Mouse (Mus musculus) stomach, embryonic 14.5 days (tissue): ENCODE results near the gene Il15. TPM values are rescaled to one million over a fixed set of nuclear protein-coding genes. Genes with fewer than 3 reads are reported as not detected.

Experiments
- ATAC-seq: fragments of 200-750 bp; cut with Nextera tagmentation; 2 replicates; pipeline ENCODE4 v1.8.0; 2017; ENCODE audit warnings: low read depth, moderate TSS enrichment; ENCODE audit not compliant: insufficient number of reproducible peaks, insufficient read depth, low FRiP score
- H3K27ac ChIP-seq: fragments of 300-500 bp; sonication (generic); 2 replicates; pipeline ENCODE4 v1.5.1; 2014; ENCODE audit warnings: mild to moderate bottlenecking, low read length, moderate library complexity, mixed read lengths
- H3K27me3 ChIP-seq: fragments of 300-500 bp; sonication (generic); 2 replicates; pipeline ENCODE4 v1.6.1; 2014; ENCODE audit warnings: low read length, control low read depth, mixed read lengths; ENCODE audit not compliant: control insufficient read depth, insufficient read depth
- H3K36me3 ChIP-seq: fragments of 300-500 bp; sonication (generic); 2 replicates; pipeline ENCODE4 v1.6.1; 2014; ENCODE audit warnings: mild to moderate bottlenecking, control low read depth, low read length, moderate library complexity, mixed read lengths; ENCODE audit not compliant: control insufficient read depth, insufficient read depth
- H3K4me1 ChIP-seq: fragments of 300-500 bp; sonication (generic); 2 replicates; pipeline ENCODE4 v1.6.1; 2014; ENCODE audit warnings: low read length, control low read depth, mixed read lengths; ENCODE audit not compliant: control insufficient read depth, insufficient read depth
- H3K4me2 ChIP-seq: fragments of 300-500 bp; sonication (generic); replicated peaks from 2 replicates; pipeline ENCODE4 v1.6.1; 2014; ENCODE audit warnings: low read depth, low read length, control low read depth
- H3K4me3 ChIP-seq: fragments of 300-500 bp; sonication (generic); 2 replicates; pipeline ENCODE4 v1.5.1; 2014; ENCODE audit warnings: low read depth, low read length, control low read depth
- H3K9ac ChIP-seq: fragments of 300-500 bp; sonication (generic); replicated peaks from 2 replicates; pipeline ENCODE4 v1.6.1; 2014; ENCODE audit warnings: low read depth, mild to moderate bottlenecking, control low read depth, low read length, moderate library complexity, mixed read lengths
- H3K9me3 ChIP-seq: fragments of 300-500 bp; sonication (generic); 2 replicates; pipeline ENCODE4 v1.6.1; 2016; ENCODE audit warnings: low read depth, low read length, control low read depth; ENCODE audit not compliant: control insufficient read depth
- WGBS: fragments of 180-500 bp; shearing (Covaris S2); extraction: QIAGEN DNeasy Blood & Tissue Kit; methylation state at CpG from one replicate; pipeline ENCODE4 v1.1.7; 2014; 5-methylcytosine and 5-hydroxymethylcytosine counted together
- polyA plus RNA-seq: library from polyadenylated mRNA; unstranded; fragments of >200 nt; fragmentation: Nextera tagmentation; extraction: Ambion mirVana; gene quantifications from 2 replicates; pipeline ENCODE4 v1.2.1, GENCODE M21; 2014

Gene Il15
- polyA plus RNA-seq, 1 experiment from 2014 or later = 3.8 TPM

DNA sequence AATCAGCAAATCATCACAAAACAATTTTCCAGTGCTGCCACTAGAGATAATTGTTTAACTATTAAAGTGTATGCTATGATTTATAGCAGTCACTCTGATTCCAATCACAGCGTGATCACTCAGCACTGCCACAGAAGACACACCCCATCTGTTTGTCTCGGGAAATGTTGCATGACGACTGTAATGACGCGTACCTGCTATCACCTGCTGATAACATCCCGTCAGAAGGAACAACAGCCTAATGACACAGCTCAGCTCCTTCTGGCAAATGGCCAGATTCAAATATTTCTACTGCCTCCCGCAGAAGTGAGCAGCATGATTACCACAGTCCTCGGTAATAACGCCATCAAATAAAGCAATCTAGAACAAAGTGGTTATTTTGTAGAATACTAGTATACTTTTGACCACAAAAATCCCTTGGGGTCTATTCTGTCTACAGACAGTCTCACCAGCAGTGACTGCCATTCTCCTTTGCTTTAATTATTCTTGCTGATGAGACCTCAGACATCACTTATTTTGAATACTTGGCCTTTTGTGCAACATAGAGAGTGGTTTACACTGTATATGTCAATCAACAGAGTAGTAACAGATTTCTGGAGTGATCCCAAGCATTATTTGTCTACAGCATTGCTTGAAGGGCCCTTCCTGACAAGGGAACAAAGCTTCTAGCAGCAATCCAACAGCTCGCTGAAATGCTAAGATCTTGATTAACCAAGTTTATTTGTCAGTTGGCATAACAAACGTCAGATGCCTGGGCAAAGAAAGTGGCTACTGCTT is 18.4 kb downstream of the Il15 start:
- H3K4me1 ChIP-seq = no peaks in the 10 kb centered on the region
- no peaks in the 10 kb centered on the region for H3K9me3 ChIP-seq
- no peaks in the 10 kb centered on the region for H3K27me3 ChIP-seq
- H3K4me3 ChIP-seq = no peak overlapping the region
- H3K36me3 ChIP-seq = no peaks in the 10 kb centered on the region
- 40% methylated on average over 11 of the region's 11 CpGs for WGBS
- ATAC-seq = no peak
- no peak overlapping the region for H3K9ac ChIP-seq
- no peak overlapping the region for H3K4me2 ChIP-seq
- H3K27ac ChIP-seq = no peak overlapping the region

DNA sequence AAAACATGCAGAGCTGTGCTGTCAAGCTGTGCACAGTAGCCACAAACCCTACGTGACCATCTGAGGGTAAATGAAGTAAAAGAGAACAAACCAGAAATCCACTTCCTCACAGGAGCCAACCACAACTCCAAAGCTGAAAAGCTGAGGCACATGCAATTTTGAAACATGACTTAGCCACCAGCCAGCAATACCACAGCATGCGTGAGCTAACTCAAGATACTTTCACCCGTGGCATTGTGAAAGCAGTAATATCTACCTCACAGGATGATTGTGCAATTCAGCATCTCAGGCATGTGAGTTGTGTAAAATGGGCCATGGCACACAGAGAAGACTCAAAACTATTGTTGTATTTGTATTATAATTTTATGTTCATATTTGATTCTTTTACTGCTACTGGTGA is 19.7 kb downstream of the Il15 start:
- H3K4me3 ChIP-seq = no peak overlapping the region
- no peak overlapping the region for H3K27ac ChIP-seq
- H3K9me3 ChIP-seq = no peaks in the 10 kb centered on the region
- no peaks in the 10 kb centered on the region for H3K27me3 ChIP-seq
- H3K9ac ChIP-seq = no peak overlapping the region
- no peaks in the 10 kb centered on the region for H3K4me1 ChIP-seq
- WGBS = 86% methylated on average over 3 of the region's 3 CpGs
- H3K36me3 ChIP-seq = no peaks in the 10 kb centered on the region
- ATAC-seq = no peak
- H3K4me2 ChIP-seq = no peak overlapping the region

GRCm38 (mm10) chr8:82382316-82382715 is 20.7 kb downstream of the Il15 start:
- WGBS = 42% methylated on average over 2 of the region's 2 CpGs
- Histone ChIP-seq H3K4me3 (no peak overlapping the region), H3K4me1 (no peaks in the 10 kb centered on the region), H3K27me3 (no peaks in the 10 kb centered on the region), H3K27ac (no peak overlapping the region), H3K36me3 (no peaks in the 10 kb centered on the region), H3K9ac (no peak overlapping the region), H3K4me2 (no peak overlapping the region), H3K9me3 (no peaks in the 10 kb centered on the region)
- no peak for ATAC-seq

DNA sequence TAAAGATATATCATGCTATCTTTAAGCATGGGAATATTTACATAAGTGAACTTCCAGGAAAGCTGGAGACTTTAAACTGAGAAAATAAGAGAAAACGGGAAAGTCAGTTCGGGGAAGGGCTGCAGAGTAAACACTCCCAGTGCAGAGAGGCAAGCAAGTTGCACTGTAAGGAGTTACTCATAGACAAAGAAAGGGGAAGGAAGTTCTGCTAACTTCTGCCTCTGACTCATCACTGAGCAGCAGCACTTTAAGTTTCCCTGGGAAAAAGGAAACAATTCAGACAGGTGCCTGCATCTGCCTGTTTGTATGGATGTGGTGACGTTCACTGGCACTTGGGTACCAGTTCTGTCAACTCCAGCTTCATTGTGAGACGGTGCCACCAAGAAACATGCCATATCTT is 28.6 kb downstream of the Il15 start:
- Histone ChIP-seq H3K4me1 (no peaks in the 10 kb centered on the region), H3K27ac (no peak overlapping the region), H3K9ac (no peak overlapping the region), H3K27me3 (no peaks in the 10 kb centered on the region), H3K36me3 (no peaks in the 10 kb centered on the region), H3K9me3 (no peaks in the 10 kb centered on the region), H3K4me3 (no peak overlapping the region), H3K4me2 (no peak overlapping the region)
- ATAC-seq = no peak
- 46% methylated on average over 4 of the region's 4 CpGs for WGBS

- no peaks in the 10 kb centered on the region for H3K4me1 ChIP-seq
- 81% methylated on average over 6 of the region's 6 CpGs for WGBS
Measured at GRCm38 (mm10) chr8:82372846-82373245, 30.2 kb downstream of the Il15 start.

GRCm38 (mm10) chr8:82370657-82371056 is 32.4 kb downstream of the Il15 start:
- 79% methylated on average over 6 of the region's 6 CpGs for WGBS
- Histone ChIP-seq H3K9me3 (no peaks in the 10 kb centered on the region), H3K27ac (no peak overlapping the region), H3K36me3 (no peaks in the 10 kb centered on the region), H3K9ac (no peak overlapping the region), H3K4me3 (no peak overlapping the region), H3K4me1 (no peaks in the 10 kb centered on the region), H3K4me2 (no peak overlapping the region), H3K27me3 (no peaks in the 10 kb centered on the region)
- ATAC-seq = no peak

More at GRCm38 (mm10) chr8:82372846-82373245, 30.2 kb downstream of the Il15 start:
- Histone ChIP-seq H3K27me3 (no peaks in the 10 kb centered on the region), H3K9ac (no peak overlapping the region), H3K36me3 (no peaks in the 10 kb centered on the region), H3K27ac (no peak overlapping the region), H3K4me3 (no peak overlapping the region), H3K9me3 (no peaks in the 10 kb centered on the region), H3K4me2 (no peak overlapping the region)
- ATAC-seq = no peak

DNA sequence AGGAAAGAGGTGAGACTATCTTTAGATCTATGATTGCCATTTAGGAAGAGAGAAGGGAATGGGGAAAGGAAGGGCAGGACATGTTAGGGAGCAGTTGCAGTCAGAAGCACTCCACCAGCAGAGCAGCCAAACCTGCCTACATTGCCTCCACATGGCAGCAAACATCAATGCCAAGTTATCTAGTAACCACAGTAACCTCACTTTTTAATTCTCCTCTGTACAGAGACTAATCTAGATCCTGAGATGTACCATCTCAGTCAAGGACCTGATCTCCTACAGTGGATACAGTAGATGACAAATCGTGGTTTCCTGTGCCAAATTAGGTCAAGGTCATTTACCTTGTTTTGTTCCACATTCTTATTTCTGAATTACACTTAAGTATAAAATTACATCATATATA is 42.0 kb downstream of the Il15 start:
- Histone ChIP-seq H3K27ac (no peak overlapping the region), H3K9ac (no peak overlapping the region), H3K4me3 (no peak overlapping the region), H3K27me3 (no peaks in the 10 kb centered on the region), H3K9me3 (no peaks in the 10 kb centered on the region), H3K4me1 (no peaks in the 10 kb centered on the region), H3K36me3 (no peaks in the 10 kb centered on the region), H3K4me2 (no peak overlapping the region)
- no peak for ATAC-seq
- WGBS = 93% methylated on average over 1 of the region's 1 CpGs

- 68% methylated on average over 2 of the region's 2 CpGs for WGBS
- no peaks in the 10 kb centered on the region for H3K9me3 ChIP-seq
- no peak for ATAC-seq
- no peak overlapping the region for H3K27ac ChIP-seq
- no peaks in the 10 kb centered on the region for H3K27me3 ChIP-seq
- H3K4me1 ChIP-seq = no peaks in the 10 kb centered on the region
- no peak overlapping the region for H3K4me2 ChIP-seq
- no peaks in the 10 kb centered on the region for H3K36me3 ChIP-seq
- H3K4me3 ChIP-seq = no peak overlapping the region
- no peak overlapping the region for H3K9ac ChIP-seq
Measured at GRCm38 (mm10) chr8:82356091-82356490, 46.9 kb downstream of the Il15 start.
